Mouse (Mus musculus): ENCODE measurements around the gene Arcn1.

Arcn1 gene

DNA sequence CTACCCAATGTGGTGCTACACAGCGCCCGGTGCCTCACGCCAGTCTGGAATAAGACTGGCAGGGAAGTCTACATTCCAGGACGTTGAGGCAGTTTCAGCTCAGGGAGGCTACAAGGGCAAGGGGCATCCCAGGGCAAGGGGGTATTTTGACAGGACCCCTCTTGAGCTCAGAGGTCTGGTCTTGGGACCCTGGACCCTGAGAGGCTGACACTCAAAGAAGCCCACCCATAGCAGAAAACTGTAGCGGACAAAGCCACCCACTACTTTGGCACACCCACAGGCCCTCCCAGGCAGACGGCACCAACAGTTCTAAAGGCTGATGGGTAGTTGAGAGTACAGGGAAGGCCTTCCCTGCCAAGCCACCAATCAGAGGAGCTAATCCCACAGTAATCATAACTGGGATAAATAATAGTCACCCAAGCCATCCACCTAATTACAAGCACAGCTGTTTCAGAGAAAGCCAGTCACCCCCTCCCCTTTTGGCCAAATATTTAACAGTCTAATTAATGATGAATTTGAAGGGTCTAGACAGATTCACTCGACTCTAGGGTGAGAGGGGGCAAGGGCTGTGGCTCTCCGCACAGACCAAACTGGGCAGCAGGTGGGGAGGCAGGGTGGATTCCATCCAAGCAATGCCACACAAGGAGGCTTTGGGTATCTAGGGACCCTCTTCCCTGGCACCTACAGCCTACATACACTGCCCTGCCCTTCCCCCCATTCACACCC is 47.9 kb downstream of the Arcn1 start:
- no peak for DNase-seq (ENCODE audit: low read depth, low spot score)

DNA sequence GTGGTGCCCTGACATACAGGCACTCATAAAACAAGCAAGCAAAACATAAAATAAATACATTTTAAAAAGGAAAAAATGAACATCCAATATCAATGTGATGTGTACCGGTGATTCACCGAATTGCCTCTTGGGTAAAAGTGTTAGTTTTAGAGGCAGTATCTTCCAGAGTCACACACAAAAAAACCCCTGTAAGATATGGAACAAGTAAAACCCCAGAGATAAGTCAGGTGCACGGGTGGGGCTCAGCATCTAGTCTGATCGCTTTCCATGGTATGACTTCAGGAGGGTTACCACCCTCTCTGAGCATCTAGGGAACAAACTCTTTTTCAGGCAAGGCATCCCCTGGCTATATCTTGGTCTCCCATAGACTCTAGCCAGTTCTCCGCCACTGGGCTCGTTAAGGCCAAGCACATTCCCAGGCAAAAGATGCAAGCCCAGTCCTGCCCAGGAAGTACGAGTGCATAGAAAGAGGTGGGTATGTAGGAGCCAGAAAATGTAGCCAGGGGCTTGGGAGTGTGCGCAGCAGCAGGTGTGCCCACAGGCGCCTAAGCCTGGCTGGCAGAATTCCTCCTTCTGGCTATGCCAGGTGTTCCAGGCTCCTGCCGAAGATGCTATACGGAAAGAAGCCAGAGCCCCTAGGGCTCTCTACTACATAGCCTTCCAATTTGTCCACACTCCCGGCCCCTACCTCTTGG is 48.6 kb downstream of the Arcn1 start:
- DNase-seq (ENCODE audit: low read depth, low spot score) = no peak

DNA sequence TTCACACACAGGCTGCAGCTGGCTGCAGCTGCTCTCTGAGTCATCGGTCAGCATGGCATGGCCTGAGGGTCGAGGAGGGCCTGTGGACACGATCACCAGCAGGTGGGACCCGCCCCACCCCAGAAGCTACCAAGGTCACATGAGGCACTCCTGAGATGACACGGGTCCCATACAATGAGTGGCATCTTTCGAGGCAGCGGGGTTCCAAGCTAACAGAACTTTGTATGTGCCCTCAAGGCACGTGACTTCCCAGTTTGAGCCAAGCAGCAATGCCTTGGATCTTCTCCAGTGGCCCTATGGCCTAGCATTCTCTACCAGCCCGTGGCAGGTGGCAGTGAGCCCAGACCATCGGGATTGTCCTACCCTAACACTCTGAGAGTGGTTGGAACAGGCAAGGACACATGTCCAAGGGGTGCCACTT is 49.8 kb downstream of the Arcn1 start:
- no peak for DNase-seq (ENCODE audit: low read depth, low spot score)

DNA sequence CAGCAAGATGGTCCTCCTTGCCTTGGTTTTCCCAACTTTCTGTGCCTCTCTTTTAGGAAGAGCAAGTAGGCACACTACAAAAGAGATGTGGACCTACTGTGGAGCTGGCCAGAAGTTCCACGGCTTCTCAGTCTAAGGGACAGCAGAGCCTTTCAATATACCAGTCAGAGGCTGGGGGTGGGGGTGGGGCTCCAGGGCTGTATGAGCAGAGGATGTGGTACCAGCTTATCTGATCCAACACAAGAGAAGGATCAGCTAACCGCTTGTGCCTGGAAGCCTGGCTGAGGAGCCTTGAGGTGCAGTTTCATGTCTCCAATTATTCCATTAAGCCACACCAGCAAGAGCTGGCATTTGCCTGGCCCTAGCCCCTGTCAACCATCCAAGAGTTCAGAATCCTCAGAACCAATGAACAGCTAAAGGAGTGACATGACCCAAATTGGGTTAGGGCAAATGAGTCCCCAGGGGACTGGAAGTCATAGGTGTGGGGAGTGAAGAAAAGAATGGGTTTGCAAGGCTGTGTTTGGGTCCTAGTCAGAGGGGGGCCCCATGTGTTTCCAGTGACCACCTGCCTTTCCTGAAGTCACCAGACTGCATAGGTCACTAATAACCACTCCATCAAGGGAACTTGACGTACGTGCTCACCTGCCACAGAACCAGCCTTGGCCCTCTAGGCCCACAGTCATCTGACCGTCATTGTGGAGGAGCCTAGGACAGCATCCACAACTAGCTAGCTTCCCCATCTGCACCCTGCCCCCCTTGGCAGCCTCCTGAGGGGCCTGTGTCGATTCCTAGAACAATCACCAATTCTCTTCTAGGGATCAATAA is 50.4 kb downstream of the Arcn1 start:
- no peak for DNase-seq (ENCODE audit: low read depth, low spot score)

DNA sequence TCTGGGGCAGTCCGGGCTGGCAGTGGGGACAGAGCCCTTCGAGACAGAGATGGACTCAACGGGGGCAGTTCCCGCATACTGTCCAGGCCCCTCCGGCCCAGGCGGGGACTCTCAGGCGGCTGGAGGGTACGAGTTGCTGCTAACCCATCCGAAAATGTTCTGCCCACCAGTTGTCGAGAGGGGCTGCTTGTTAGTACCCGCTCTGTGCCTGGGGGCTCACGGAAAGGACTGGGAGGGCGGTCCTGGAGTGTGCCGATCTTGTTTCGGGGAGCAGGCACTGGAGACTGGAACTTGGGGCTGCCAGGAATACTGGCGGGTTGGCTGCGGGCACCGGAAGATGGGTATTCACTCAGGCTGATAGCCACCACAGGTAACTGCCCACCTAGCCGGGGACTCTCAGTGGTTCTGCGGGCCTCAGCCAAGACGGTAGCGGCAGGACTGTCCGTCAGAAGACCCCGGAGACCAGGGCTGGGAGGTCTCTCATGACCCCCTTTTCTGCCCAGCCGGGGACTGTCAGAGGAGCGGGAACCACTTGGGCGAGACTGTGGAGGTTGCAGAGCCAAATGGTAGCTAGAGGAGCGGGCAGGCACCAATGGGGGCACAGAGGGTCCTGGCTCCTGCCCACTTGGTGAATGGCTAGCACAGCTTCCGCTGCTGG is 51.8 kb downstream of the Arcn1 start:
- DNase-seq (ENCODE audit: low read depth, low spot score) = no peak

DNA sequence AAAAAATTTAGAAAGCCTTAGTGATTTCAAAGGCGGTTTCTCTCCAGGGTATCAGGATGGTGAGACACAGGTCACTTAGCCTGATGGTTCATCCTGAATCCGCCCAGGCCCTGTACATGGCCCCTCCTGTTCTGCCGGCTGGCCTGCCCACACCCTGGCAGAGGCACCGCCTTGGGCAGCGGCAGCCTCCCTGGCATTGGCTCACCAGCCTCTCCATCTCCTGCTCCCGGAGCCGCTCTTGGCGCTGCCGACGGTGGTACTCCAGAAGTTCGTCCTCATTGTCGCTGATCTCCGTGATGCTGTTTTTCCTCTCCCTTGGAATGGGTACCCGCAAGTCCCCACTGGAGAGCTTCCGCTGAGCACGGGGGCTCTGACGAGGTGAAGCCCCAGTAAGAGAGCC is 52.5 kb downstream of the Arcn1 start:
- no peak for DNase-seq (ENCODE audit: low read depth, low spot score)

DNA sequence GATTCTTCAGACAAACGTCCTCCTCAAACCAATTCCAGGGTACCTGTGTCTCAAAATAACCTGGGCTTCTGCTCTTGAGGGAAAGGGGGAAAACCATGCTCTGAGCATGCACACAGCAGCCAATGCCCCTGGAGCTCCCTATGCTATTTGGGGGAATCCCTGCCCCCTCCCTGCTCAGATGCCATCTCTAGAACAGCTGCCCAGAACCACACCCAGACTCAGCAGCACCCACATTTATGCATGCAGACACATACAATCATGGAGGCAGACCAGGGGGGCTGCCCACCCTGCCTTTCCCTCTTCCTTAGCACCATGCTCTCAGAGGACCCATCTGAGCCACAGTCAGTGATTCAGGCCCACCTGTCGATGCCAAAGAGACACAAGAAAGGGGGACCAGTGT is 54.1 kb downstream of the Arcn1 start:
- DNase-seq (ENCODE audit: low read depth, low spot score) = no peak

DNA sequence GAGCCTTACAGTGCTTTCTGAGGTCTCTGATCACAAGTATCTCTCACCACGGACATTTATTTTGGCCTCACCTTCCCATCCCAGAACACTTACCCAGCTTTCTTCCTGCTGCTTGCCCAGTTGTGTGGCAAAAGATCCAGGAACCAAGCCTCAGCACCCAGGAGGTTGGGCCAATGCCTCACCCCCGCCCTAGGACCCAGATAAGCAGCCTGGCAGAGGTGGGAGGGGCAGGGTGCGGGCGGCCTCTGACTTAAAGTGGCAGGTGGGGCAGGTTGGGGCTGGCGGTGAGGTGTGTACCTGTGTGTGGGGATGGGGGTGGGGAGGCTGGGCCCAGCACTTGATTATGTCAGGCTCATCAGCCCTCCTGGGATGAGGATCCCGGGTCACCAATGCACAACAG is 54.6 kb downstream of the Arcn1 start:
- no peak for DNase-seq (ENCODE audit: low read depth, low spot score)

DNA sequence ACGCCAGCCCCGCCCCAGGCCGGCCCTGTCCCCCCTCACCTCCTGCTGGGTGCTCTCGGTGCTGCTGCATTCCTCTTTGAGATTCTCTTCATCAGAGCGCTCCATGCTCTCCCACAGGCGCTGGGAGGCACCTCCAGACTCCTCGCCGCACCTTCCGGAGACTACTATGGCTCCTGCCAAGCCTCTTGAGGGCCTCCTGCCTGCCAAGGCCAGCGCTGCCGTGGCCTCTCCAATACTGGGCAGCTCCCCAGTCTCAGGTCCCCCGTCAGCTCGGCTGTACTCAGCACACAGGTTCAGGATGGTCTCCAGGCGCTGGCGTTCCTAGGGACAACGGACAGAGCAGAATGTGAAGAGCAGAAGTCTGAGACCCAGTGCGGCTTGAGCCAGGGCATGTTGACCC is 56.0 kb downstream of the Arcn1 start:
- no peak for DNase-seq (ENCODE audit: low read depth, low spot score)

DNA sequence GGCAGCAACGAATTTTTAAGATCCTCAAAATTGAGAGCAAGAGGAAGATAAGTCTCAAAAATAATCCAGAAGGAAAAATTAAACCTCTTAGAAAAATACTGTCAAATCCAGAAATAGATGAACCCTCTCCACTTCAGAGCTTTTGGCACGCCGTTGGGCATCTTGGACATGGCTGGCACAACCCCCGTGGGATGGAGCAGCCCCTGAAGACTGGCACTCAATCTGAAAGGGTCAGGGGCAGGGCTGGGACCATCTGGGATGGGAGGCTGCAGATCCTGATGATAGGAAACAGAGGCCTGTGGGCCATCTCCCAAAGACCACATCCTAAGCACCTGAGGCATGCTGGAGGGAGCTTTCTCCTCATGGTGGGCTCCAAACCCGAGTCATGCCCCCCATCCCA is 57.4 kb downstream of the Arcn1 start:
- DNase-seq (ENCODE audit: low read depth, low spot score) = no peak

DNA sequence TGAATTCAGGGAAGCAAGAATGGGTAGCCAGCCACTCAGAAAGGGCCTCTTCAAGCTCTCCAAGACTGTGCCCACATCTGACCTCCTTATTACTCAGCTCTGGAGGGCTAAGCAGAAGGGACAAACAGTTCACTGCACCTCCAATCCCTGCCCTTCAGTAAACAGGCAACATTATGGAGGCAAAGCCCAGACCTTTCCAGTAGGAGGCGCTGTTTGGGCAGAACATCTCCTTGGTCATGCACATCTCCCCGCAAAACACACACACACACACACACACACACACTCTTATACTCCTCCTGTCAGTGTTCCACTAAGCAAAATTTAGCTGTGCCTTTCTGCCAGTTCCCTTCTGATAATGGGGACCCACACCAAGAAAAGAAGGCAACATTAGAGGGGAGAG is 58.0 kb downstream of the Arcn1 start:
- no peak for DNase-seq (ENCODE audit: low read depth, low spot score)

DNA sequence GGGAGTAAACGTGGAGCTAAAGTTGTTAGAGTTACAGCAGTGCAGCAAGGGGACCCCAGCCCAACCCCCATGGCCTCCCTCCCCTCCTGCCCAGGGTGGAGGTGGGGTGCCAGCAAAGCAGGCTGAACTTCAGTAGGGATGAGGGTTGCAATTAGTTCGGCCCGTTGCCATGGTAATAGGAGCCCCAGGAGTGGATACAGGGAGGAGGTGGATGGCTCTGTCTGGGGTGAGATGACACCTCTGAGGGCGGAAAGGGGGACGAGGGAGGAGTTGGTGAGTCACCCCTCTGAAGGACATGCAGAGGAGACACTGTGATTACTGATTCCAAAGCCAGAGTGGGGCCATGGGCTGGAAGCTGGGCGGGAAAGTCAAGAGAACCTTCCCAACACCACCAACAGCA is 58.7 kb downstream of the Arcn1 start:
- DNase-seq (ENCODE audit: low read depth, low spot score) = no peak

DNA sequence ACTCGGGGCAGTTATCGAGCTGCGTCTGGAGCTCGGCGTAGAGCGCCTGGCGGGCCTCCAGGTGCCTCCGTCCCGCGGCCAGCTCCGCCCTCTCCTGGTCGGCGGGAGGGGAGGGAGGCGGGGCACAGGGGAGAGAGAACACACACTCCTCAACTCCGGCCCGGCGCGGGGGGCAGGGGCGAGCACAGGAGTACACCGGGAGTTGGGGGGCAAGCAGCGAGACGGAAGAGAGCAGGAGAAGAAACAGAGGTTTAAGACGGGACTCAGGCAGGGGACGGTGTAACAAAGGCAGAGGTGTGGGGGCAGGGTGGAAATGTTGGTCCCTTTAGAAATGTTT is 59.2 kb downstream of the Arcn1 start:
- peak; percentile 69 for DNase-seq (ENCODE audit: low read depth, low spot score)

DNA sequence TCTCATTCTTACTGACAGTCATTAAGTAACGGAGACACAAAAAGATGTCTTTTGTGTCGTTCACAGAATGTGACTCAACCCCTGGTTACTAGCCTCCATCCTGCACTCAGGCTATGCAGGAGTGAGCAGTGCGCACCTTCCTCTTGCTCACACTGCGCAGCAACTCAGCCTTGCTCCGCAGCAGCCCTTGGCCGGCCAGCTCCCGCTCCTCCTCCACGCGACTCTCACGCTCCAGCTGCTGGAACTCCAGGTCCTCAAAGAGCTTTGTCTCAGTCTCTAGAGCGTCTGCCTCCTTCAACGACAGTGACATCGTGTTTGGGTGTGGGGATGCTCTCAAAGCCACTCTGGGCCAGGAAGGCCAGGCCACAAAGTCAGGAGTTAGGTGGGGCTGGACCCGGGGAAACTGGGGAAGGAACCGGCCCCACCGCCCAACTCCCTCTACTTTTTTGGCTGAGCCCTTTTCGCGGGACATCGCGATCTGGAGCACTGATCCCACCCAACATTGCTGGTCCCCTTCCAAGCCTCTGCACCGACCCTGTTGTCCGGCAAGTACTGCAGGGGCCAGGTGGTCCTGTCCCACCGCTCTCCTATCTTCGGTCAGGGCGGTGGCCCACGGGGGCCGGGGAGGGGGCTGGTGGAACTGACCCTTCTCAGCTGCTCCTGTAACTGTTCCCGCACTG is 59.8 kb downstream of the Arcn1 start:
- DNase-seq (ENCODE audit: low read depth, low spot score) = no peak

DNA sequence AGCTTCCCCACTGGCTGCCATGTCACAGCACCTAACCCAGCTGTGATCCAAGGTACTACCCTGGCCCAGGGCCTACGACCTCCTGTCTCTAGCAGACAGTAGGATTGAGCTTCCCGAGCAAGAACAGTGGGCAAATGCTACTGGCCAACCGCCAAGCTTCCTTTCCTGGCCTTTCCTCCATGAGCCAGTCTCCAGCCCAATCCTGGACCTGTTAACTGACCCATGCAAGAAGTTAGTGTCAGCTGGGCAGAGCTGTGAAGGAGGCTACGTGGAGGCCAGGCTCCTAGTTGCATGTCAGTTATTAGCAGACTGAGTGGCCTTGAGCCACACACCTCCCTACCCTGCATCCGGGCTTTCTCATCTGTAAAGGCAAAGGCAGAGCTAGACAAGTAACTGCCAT is 67.9 kb downstream of the Arcn1 start:
- DNase-seq (ENCODE audit: low read depth, low spot score) = no peak

DNA sequence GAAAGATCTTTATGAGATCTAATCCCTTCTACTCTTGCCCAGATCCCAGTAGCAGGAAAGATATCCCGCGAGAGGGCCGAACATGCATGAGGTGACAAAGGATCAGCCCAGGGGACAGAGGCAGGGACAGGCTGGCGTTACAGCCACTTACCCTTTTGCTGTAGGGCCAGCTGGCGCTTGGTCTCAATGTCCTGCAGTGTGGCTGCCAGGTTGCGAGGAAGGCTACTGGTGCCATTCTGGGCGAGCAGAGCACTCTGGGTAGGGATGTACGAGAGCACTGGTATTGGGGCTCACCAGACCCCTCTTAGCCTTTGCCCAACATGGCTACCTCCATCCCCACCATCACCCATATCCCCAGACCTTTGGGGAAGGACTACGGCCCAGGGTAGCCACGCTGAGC is 68.4 kb downstream of the Arcn1 start:
- DNase-seq (ENCODE audit: low read depth, low spot score) = no peak

DNA sequence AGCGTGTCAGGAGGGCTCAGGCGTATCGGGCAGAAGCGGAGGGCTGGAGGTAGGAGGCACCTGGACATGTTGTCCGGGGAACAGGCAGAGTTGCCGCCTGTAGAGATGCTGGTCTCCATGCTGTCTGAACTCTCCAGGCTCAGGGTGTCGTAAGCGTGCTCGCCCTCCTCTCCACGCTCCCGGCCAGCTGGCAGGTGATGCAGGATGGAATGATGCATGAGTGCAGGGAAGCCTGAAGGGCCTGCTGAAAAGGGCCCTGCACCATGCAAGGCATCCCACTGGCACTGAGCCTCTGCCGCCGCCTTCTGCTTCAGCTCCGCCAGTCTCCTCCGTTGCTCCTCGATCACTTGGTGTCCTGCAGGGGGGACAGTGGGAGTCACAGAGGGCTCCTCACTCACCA is 69.8 kb downstream of the Arcn1 start:
- DNase-seq (ENCODE audit: low read depth, low spot score) = no peak

DNA sequence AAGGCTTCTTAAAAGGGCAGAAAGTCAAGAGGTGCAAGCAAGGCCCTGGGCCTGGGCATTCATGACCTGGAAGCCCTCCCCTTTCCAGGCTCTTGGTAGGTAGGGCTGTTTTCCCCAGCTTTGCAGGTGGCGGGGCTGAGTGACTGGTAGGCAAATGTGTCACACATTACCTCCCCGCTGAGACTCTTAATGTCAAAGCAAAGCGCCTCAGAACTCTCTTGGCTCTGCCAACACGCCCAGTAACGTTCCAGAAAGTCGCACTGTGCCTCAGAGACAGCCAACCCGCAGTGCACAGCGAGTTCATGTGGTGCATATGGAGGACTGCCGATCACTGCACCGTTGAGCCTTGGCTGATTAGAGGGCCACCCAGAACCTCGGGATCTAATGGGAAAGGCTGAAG is 74.6 kb downstream of the Arcn1 start:
- DNase-seq (ENCODE audit: low read depth, low spot score) = no peak

DNA sequence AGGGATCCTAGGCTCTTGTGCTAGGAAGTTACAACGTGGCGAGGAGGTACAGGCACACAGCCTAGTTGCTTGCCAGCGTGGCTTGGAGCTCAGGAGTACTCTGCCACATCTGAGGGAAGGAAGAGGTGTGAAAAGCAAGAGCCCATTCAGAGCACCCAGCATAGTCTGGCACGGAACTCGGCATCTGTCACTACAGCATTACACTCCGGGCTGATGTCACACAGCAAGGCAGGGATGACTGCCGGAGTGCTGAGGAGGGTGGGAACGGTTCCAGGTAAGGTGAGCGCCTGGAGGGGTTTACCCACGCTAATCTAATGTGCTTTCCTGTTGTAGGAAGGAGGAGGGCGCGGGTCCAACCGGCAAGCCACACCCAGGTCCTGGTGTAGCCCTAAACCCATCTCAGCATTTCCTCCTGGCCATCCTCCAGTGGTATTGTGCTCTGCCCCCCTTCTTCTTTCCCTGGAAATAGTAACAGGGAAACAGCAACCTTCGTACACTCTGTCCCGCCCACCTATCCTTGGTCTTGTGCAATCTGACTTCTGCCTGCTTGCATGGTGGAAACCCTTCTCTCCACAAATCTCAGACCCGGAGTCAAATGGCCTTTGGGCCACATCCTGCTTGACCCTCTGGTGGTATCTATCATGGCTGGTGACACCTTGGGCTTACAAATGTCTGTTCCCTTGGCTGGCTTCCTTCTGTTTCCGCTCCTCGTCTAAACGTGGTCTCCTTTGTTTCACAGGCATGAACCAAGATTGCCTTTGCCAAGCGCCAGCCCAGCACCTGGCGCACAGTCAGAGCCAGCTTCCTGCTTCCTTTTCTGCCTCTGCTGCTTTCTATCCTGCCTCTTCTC is 75.7 kb downstream of the Arcn1 start:
- DNase-seq (ENCODE audit: low read depth, low spot score) = no peak
